Mouse (Mus musculus): ENCODE results near the gene Arid4b. TPM values are rescaled to one million over a fixed set of nuclear protein-coding genes. Genes with fewer than 3 reads are reported as not detected.
A peak's percentile ranks its signal among the peaks of the same experiment; 100 is the strongest.
"Not testable (repeated sequence)": the region's sequence is repeated elsewhere in the genome, so short reads cannot be mapped to it uniquely, and the experiment has no call there.

The Arid4b gene
- 63.3 and 77.4 TPM in 2 replicates for polyA plus RNA-seq (2016; fragmentation: Nextera tagmentation; extraction: Ambion mirVana)

- Histone ChIP-seq H3K9me3 (replicated peaks) (no peaks in the 10 kb centered on the region), H3K27me3 (ENCODE audit: low read depth, poor library complexity, severe bottlenecking) (no peaks in the 10 kb centered on the region), H3K4me3 (peak within 1 kb of the TSS; percentile 98), H3K27ac (replicated peaks) (peak within 1 kb of the TSS; percentile 98), H3K36me3 (peaks cover 39% of the 10 kb centered on the region), H3K4me1 (peaks cover 28% of the 10 kb centered on the region)
- WGBS = under 1% methylated on average over 63 of the region's 64 CpGs
- DNase-seq (ENCODE audit: low spot score) = peak; percentile 96
Observed at GRCm38 (mm10) chr13:14063013-14063941, at the start of gene Arid4b, which contains the start of gene Ggps1. Gene Arid4b (plus strand): TSS chr13:14063232. Gene Ggps1 (minus strand): TSS chr13:14063488.

GRCm38 (mm10) chr13:14014001-14014400 lies 49.0 kb upstream of the Arid4b start:
- peaks cover 81% of the 10 kb centered on the region for H3K36me3 ChIP-seq

GRCm38 (mm10) chr13:14014540-14014939 lies 48.5 kb upstream of the Arid4b start:
- no peak for DNase-seq (ENCODE audit: low spot score)
- no peaks in the 10 kb centered on the region for H3K27me3 ChIP-seq (ENCODE audit: low read depth, poor library complexity, severe bottlenecking)
- H3K4me1 ChIP-seq = no peaks in the 10 kb centered on the region
- no peak overlapping the region for H3K27ac ChIP-seq (replicated peaks)
- H3K9me3 ChIP-seq (replicated peaks) = no peaks in the 10 kb centered on the region
- no peak overlapping the region for H3K4me3 ChIP-seq
- WGBS = 92% methylated on average over 4 of the region's 4 CpGs
- peaks cover 81% of the 10 kb centered on the region for H3K36me3 ChIP-seq

More at GRCm38 (mm10) chr13:14014001-14014400, 49.0 kb upstream of the Arid4b start:
- H3K9me3 ChIP-seq (replicated peaks) = no peaks in the 10 kb centered on the region
- H3K4me3 ChIP-seq = no peak overlapping the region
- no peaks in the 10 kb centered on the region for H3K4me1 ChIP-seq
- 94% methylated on average over 2 of the region's 2 CpGs for WGBS
- no peak overlapping the region for H3K27ac ChIP-seq (replicated peaks)
- H3K27me3 ChIP-seq (ENCODE audit: low read depth, poor library complexity, severe bottlenecking) = no peaks in the 10 kb centered on the region
- no peak for DNase-seq (ENCODE audit: low spot score)

GRCm38 (mm10) chr13:14015609-14016008 lies 47.4 kb upstream of the Arid4b start:
- no peak overlapping the region for H3K27ac ChIP-seq (replicated peaks)
- H3K4me3 ChIP-seq = no peak overlapping the region
- peaks cover 80% of the 10 kb centered on the region for H3K36me3 ChIP-seq
- 92% methylated on average over 6 of the region's 6 CpGs for WGBS
- no peak for DNase-seq (ENCODE audit: low spot score)
- no peaks in the 10 kb centered on the region for H3K9me3 ChIP-seq (replicated peaks)
- no peaks in the 10 kb centered on the region for H3K27me3 ChIP-seq (ENCODE audit: low read depth, poor library complexity, severe bottlenecking)
- H3K4me1 ChIP-seq = no peaks in the 10 kb centered on the region

- H3K27me3 ChIP-seq (ENCODE audit: low read depth, poor library complexity, severe bottlenecking) = no peaks in the 10 kb centered on the region
- peaks cover 59% of the 10 kb centered on the region for H3K36me3 ChIP-seq
- DNase-seq (ENCODE audit: low spot score) = no peak
- no peak overlapping the region for H3K4me3 ChIP-seq
- no peaks in the 10 kb centered on the region for H3K9me3 ChIP-seq (replicated peaks)
- no peak overlapping the region for H3K27ac ChIP-seq (replicated peaks)
- H3K4me1 ChIP-seq = no peaks in the 10 kb centered on the region
Observed at GRCm38 (mm10) chr13:14018283-14018682, 44.7 kb upstream of the Arid4b start.

GRCm38 (mm10) chr13:14018852-14019251 lies 44.2 kb upstream of the Arid4b start:
- over 99% methylated on average over 3 of the region's 3 CpGs for WGBS
- Histone ChIP-seq H3K9me3 (replicated peaks) (no peaks in the 10 kb centered on the region), H3K27me3 (ENCODE audit: low read depth, poor library complexity, severe bottlenecking) (no peaks in the 10 kb centered on the region), H3K36me3 (peaks cover 54% of the 10 kb centered on the region), H3K4me3 (no peak overlapping the region), H3K4me1 (no peaks in the 10 kb centered on the region), H3K27ac (replicated peaks) (no peak overlapping the region)
- no peak for DNase-seq (ENCODE audit: low spot score)

GRCm38 (mm10) chr13:14021417-14021816 lies 41.6 kb upstream of the Arid4b start:
- H3K27ac ChIP-seq (replicated peaks); H3K9me3 ChIP-seq (replicated peaks); DNase-seq (ENCODE audit: low spot score); H3K27me3 ChIP-seq (ENCODE audit: low read depth, poor library complexity, severe bottlenecking); H3K4me1 ChIP-seq; H3K4me3 ChIP-seq: not testable (repeated sequence)
- 81% methylated on average over 12 of the region's 12 CpGs for WGBS
- peaks cover 44% of the 10 kb centered on the region for H3K36me3 ChIP-seq

- Histone ChIP-seq H3K4me3 (no peak overlapping the region), H3K27me3 (ENCODE audit: low read depth, poor library complexity, severe bottlenecking) (no peaks in the 10 kb centered on the region), H3K27ac (replicated peaks) (no peak overlapping the region), H3K9me3 (replicated peaks) (no peaks in the 10 kb centered on the region), H3K4me1 (no peaks in the 10 kb centered on the region), H3K36me3 (peaks cover 37% of the 10 kb centered on the region)
- no peak for DNase-seq (ENCODE audit: low spot score)
- WGBS = 96% methylated on average over 6 of the region's 6 CpGs
Observed at GRCm38 (mm10) chr13:14025554-14025953, 37.5 kb upstream of the Arid4b start.

GRCm38 (mm10) chr13:14026154-14026820 lies 36.7 kb upstream of the Arid4b start:
- H3K9me3 ChIP-seq (replicated peaks) = no peaks in the 10 kb centered on the region
- H3K27ac ChIP-seq (replicated peaks) = no peak overlapping the region
- H3K4me1 ChIP-seq = no peaks in the 10 kb centered on the region
- no peak overlapping the region for H3K4me3 ChIP-seq
- no peaks in the 10 kb centered on the region for H3K27me3 ChIP-seq (ENCODE audit: low read depth, poor library complexity, severe bottlenecking)
- WGBS = 95% methylated on average over 6 of the region's 6 CpGs
- no peak for DNase-seq (ENCODE audit: low spot score)
- peaks cover 37% of the 10 kb centered on the region for H3K36me3 ChIP-seq

GRCm38 (mm10) chr13:14033309-14034072 lies 29.5 kb upstream of the Arid4b start:
- Histone ChIP-seq H3K9me3 (replicated peaks) (no peaks in the 10 kb centered on the region), H3K27ac (replicated peaks) (no peak overlapping the region), H3K36me3 (peaks cover 17% of the 10 kb centered on the region), H3K4me1 (peaks cover 4% of the 10 kb centered on the region), H3K4me3 (no peak overlapping the region), H3K27me3 (ENCODE audit: low read depth, poor library complexity, severe bottlenecking) (no peaks in the 10 kb centered on the region)
- WGBS = 88% methylated on average over 5 of the region's 5 CpGs
- no peak for DNase-seq (ENCODE audit: low spot score)

GRCm38 (mm10) chr13:14034073-14034348 lies 29.0 kb upstream of the Arid4b start:
- H3K4me3 ChIP-seq = no peak overlapping the region
- peaks cover 12% of the 10 kb centered on the region for H3K36me3 ChIP-seq
- H3K27me3 ChIP-seq (ENCODE audit: low read depth, poor library complexity, severe bottlenecking) = no peaks in the 10 kb centered on the region
- H3K4me1 ChIP-seq = peaks cover 9% of the 10 kb centered on the region
- no peak overlapping the region for H3K27ac ChIP-seq (replicated peaks)
- no peak for DNase-seq (ENCODE audit: low spot score)
- no peaks in the 10 kb centered on the region for H3K9me3 ChIP-seq (replicated peaks)

- not testable (repeated sequence) for H3K4me3 ChIP-seq; DNase-seq (ENCODE audit: low spot score); H3K36me3 ChIP-seq; H3K9me3 ChIP-seq (replicated peaks); H3K27me3 ChIP-seq (ENCODE audit: low read depth, poor library complexity, severe bottlenecking); H3K27ac ChIP-seq (replicated peaks)
- H3K4me1 ChIP-seq = peaks cover 16% of the 10 kb centered on the region
- WGBS = 90% methylated on average over 3 of the region's 3 CpGs
Observed at GRCm38 (mm10) chr13:14035352-14035751, 27.7 kb upstream of the Arid4b start.
